Mouse (Mus musculus) adrenal gland, postnatal 10 days (tissue): ENCODE data around the gene Mcl1. TPM values are rescaled to one million over a fixed set of nuclear protein-coding genes. Genes with fewer than 3 reads are reported as not detected.

ENCODE experiments used
- DNase-seq: peaks from one replicate; pipeline ENCODE4 v3.0.0; 2021; ENCODE audit warnings: mixed read lengths
- total RNA-seq, 2 experiments: library from RNA; stranded (reverse); gene quantifications; 2 replicates each; pipeline ENCODE4 v1.2.3; 2021

Gene Mcl1
- total RNA-seq, 2 experiments from 2014 or later: 116 to 144 TPM

DNA sequence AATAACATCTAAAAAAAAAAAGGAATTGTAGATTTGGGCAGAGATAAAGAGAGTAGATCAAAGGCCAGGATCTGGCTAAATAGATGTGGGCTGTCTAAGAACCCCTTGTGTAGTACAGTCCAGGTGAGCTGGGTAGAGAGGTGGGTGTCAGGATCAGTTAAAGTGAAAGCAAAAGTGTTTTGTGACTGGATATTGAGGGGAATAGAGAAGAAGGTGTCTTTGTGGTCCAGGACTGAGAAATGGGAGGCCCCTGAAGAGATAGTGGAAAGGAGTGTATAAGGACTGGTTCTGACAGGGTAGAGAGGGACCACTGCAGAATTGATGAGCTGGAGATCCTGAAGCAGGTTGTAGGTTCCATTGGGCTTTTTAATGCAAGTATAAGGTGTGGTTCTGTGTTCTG, 51.4 kb downstream of the Mcl1 start:
- DNase-seq: no peak

Other genes starting within 250 kb of the Mcl1 start
- 10 to 100 TPM; 53.4 to 64.5 TPM for gene Arnt, start 224.4 kb upstream of the Mcl1 start, total RNA-seq
- 10 to 100 TPM; 15.1 to 58.9 TPM for gene Ctsk, start 159.5 kb upstream of the Mcl1 start, total RNA-seq
- gene Ctss, start 132.0 kb upstream of the Mcl1 start, total RNA-seq: 10 to 100 TPM; 18.8 to 23.5 TPM
- gene Hormad1, start 99.1 kb upstream of the Mcl1 start, total RNA-seq: not detected
- 10 to 100 TPM; 31.9 to 35.4 TPM for gene Golph3l, start 69.9 kb upstream of the Mcl1 start, total RNA-seq
- 10 to 100 TPM; 67.8 to 68.1 TPM for gene Ensa, start 33.8 kb upstream of the Mcl1 start, total RNA-seq
- 10 to 100 TPM; 13.3 to 13.4 TPM for gene Adamtsl4, start 29.1 kb downstream of the Mcl1 start, total RNA-seq
- gene Ecm1, start 80.8 kb downstream of the Mcl1 start, total RNA-seq: 100 to 1,000 TPM; 139 to 162 TPM
- 10 to 100 TPM; 40.8 to 51.6 TPM for gene Tars2, start 101.4 kb downstream of the Mcl1 start, total RNA-seq
- 10 to 100 TPM; 43.9 to 50.6 TPM for gene Rprd2, start 160.1 kb downstream of the Mcl1 start, total RNA-seq
- gene Prpf3, start 197.1 kb downstream of the Mcl1 start, total RNA-seq: 10 to 100 TPM; 25.1 to 26.7 TPM
- 100 to 1,000 TPM; 270 to 288 TPM for gene Mrps21, start 212.7 kb downstream of the Mcl1 start, total RNA-seq
- gene Ciart, start 223.5 kb downstream of the Mcl1 start, total RNA-seq: 1 to 10 TPM; 1.9 to 4.9 TPM
- gene BC028528, start 233.2 kb downstream of the Mcl1 start, total RNA-seq: 10 to 100 TPM; 27.7 to 38.8 TPM
- 100 to 1,000 TPM; 167 to 171 TPM for gene Aph1a, start 235.2 kb downstream of the Mcl1 start, total RNA-seq
- gene Car14, start 245.9 kb downstream of the Mcl1 start, total RNA-seq: 10 to 100 TPM; 13.6 to 18.5 TPM